Mouse (Mus musculus) megakaryocyte, embryonic 14.5 days (primary cell): Measurements from ENCODE around the gene Hba-a2. TPM values are rescaled to one million over a fixed set of nuclear protein-coding genes. Genes with fewer than 3 reads are reported as not detected.

ENCODE experiments used
- H3K27me3 ChIP-seq: replicated peaks from 2 replicates; pipeline ENCODE3; 2012; ENCODE audit warnings: inconsistent platforms
- H3K36me3 ChIP-seq: replicated peaks from 2 replicates; pipeline ENCODE3; 2012; ENCODE audit warnings: low read length, inconsistent platforms, mixed read lengths
- H3K4me1 ChIP-seq: 2 replicates; pipeline ENCODE4 v1.6.1; 2012; ENCODE audit warnings: inconsistent platforms
- H3K4me3 ChIP-seq: replicated peaks from 2 replicates; pipeline ENCODE3; 2012; ENCODE audit warnings: moderate library complexity, mild to moderate bottlenecking, inconsistent platforms
- H3K9me3 ChIP-seq: 2 replicates; pipeline ENCODE4 v1.6.1; 2012; ENCODE audit warnings: inconsistent platforms
- FLI1 ChIP-seq: IDR thresholded peaks from 2 replicates; pipeline ENCODE4 v1.6.1; 2012; ENCODE audit warnings: low read length, inconsistent platforms, mixed read lengths
- GATA1 ChIP-seq: IDR thresholded peaks from 3 replicates; pipeline ENCODE4 v1.6.1; 2012; ENCODE audit warnings: mixed read lengths, low read length, inconsistent platforms, borderline replicate concordance
- polyA plus RNA-seq: library from polyadenylated mRNA; stranded (reverse); fragments of >175 nt; gene quantifications from 2 replicates; pipeline ENCODE4 v1.2.3, GENCODE M21; 2012; ENCODE audit warnings: low replicate concordance; ENCODE audit not compliant: insufficient read depth

The Hba-a2 gene
- polyA plus RNA-seq, 1 experiment: 578 TPM

DNA sequence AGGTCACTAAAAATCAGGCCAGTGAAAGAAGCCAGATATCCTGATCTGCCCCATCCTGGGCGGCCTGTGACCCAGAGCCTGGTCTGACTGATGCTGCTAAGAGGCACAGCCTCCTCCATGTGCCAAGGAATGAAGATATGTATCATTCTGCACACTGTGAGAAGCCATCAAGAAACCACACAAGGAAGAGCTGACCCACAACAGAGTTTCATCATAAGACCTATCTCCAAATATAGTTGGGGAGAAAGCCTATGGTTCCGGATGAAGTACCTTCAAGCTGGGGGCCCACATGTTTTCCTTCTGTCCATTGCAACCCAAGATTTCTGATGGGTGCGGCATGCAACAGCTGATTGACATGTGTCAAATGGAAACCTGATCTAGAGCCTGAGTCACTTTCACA lies 19.7 kb downstream of the Hba-a2 start:
- Histone ChIP-seq H3K4me3 (no peak overlapping the region), H3K4me1 (peaks cover 12% of the 10 kb centered on the region; the same call in 1 of the 2 replicates), H3K27me3 (peaks cover 81% of the 10 kb centered on the region), H3K36me3 (no peaks in the 10 kb centered on the region), H3K9me3 (no peaks in the 10 kb centered on the region)
- TF ChIP-seq GATA1 (no peak), FLI1 (no peak)

DNA sequence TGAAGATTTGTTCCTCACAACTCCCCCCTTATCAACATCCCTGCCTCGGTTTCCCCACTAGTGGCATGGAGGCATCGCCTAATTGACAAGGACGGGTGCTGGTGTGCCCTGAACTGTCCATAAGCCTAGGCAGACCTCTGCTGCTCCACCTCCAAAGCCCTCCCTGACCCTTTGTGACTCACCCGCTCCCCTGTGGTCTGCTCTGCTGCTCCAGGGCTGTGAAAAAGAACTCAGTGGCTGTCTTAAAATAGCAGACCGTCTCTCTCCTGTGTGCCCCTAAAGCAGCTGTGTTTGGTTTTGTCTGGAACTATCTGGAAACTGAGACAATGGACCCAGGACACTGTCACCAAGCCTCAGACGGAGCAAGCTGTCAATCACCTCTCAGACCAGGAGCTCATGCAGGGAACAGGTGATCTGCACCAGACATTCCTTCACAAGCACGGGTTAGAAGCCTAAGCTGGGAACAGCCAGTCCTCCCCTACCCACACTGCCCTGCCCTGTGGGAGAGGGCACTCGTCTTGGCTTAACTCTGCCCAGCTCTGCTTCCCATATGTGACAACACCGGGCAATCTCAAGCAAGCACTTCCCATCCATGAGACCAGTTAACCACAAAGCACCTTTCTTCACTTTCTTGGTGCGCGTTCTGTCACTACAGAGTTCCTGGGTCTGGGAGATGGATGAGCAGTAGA lies 24.4 kb downstream of the Hba-a2 start:
- Histone ChIP-seq H3K4me3 (no peak overlapping the region), H3K27me3 (peaks cover 63% of the 10 kb centered on the region), H3K4me1 (peaks cover 20% of the 10 kb centered on the region; the same call in 1 of the 2 replicates), H3K36me3 (no peaks in the 10 kb centered on the region), H3K9me3 (no peaks in the 10 kb centered on the region)
- TF ChIP-seq GATA1 (no peak), FLI1 (no peak)

DNA sequence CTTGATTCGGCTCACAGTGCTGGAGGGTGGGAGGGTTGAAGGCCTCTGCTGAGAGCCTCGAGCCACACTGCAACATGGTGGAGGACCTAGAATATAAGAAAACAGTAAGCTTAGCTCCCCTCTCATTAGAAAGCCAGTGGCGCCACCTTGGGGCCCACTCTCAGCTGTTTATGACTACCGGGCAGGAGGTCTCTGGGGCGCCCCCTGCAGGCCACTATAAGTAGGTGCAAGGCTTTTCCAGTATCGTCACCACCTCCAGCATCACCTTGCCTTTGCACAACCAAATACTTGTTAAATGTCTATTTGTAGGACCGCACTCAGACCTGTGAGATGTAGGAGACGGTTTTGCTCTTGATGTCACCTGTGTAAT lies 24.9 kb downstream of the Hba-a2 start:
- Histone ChIP-seq H3K36me3 (no peaks in the 10 kb centered on the region), H3K4me3 (no peak overlapping the region)

DNA sequence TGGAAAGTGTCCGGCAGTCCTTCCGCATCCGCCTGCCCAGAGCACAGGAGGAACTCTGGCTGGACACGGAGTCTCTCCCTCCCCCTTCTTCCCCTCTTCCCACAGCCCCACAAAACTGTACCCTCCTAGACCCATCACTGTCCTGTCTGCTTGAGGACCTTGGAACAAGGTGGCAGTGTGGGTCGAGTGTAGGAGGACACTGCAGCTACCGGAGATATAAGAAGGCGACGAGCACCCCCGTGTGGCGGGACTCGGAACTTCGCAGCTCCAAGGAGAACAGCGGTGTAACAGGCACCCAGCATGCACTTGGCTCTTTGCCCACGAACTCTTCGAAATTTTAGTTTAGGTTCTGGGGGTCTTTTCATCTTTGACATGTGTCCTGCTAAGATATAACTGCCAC lies 28.3 kb downstream of the Hba-a2 start:
- H3K27me3 ChIP-seq: peaks cover 54% of the 10 kb centered on the region
- H3K36me3 ChIP-seq: no peaks in the 10 kb centered on the region
- peaks cover 16% of the 10 kb centered on the region; the same call in 1 of the 2 replicates for H3K4me1 ChIP-seq
- peak overlapping the region; percentile 87 for H3K4me3 ChIP-seq
- no peaks in the 10 kb centered on the region for H3K9me3 ChIP-seq
- no peak for TF ChIP-seq FLI1
- no peak for TF ChIP-seq GATA1

More for the DNA sequence above, 24.9 kb downstream of the Hba-a2 start:
- H3K27me3 ChIP-seq: peaks cover 60% of the 10 kb centered on the region
- TF ChIP-seq GATA1 (no peak), FLI1 (no peak)
- peaks cover 16% of the 10 kb centered on the region; the same call in 1 of the 2 replicates for H3K4me1 ChIP-seq
- H3K9me3 ChIP-seq: no peaks in the 10 kb centered on the region

DNA sequence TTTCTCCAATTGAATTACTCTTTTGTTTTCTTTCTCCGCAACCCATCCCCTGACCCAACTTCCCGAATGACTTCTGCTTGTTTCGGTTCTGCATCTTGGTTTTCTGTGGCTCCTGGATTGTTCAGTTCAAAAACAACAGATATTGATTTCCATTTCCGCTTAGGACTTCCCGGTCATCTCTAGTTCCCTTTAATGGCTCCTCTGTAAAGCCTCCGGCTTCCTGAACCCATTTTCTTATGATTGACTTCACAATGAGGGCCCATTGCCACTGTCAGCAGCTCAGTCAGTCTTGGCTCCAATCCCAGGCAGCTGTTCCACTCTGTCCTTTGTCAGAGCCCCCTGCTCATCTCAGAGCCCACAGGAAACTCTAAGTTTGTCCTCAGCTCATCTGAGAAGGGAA lies 34.8 kb downstream of the Hba-a2 start:
- H3K9me3 ChIP-seq: peaks cover 4% of the 10 kb centered on the region
- peaks cover 42% of the 10 kb centered on the region for H3K27me3 ChIP-seq
- H3K4me1 ChIP-seq: peaks cover 4% of the 10 kb centered on the region; the same call in 1 of the 2 replicates
- TF ChIP-seq GATA1 (no peak), FLI1 (no peak)
- no peaks in the 10 kb centered on the region for H3K36me3 ChIP-seq
- H3K4me3 ChIP-seq: no peak overlapping the region

DNA sequence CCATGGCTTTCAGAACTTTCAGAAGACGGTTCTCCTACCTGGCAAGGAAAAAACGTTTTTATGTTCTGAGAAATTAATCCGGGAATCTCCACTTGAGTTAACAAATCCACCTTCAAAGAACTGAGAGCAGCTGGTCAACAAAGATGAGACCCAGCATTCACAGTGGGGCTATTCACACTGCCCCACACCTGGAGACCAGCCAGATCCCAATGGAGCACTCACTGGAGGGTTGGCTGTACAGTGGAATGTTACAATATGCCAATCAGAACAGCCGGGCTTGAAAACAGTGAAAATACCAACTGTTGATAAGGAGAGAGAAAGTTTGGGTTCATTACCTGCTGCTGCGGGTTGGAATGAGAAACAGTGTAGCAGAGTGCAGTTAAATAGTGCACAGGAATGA lies 35.6 kb downstream of the Hba-a2 start:
- TF ChIP-seq GATA1 (no peak), FLI1 (no peak)

DNA sequence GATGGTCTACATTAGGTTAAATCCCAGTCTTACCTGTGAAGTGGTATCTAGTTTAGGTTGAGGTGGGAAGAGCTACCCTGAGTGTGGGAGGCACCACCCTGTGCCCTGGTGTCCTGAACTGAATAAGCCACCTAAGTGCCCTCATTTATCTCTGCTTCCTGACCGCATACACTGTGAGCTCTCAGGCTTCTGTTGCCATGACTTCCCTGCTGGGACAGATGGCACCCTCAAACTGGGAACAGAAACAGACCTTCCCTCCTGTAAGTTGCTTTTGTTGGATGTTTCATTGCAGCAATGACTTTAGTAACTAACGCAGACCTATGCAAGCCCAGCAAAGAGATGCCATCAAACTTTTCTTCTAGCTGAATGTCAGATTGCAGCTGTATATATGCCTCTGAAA lies 36.9 kb downstream of the Hba-a2 start:
- TF ChIP-seq FLI1: no peak
- no peak for TF ChIP-seq GATA1
- Histone ChIP-seq H3K9me3 (peaks cover 15% of the 10 kb centered on the region), H3K27me3 (peaks cover 37% of the 10 kb centered on the region), H3K4me3 (no peak overlapping the region), H3K4me1 (peaks cover 8% of the 10 kb centered on the region; the same call in 1 of the 2 replicates), H3K36me3 (no peaks in the 10 kb centered on the region)

More for the DNA sequence above, 35.6 kb downstream of the Hba-a2 start:
- Histone ChIP-seq H3K4me1 (peaks cover 8% of the 10 kb centered on the region; the same call in 1 of the 2 replicates), H3K9me3 (peaks cover 11% of the 10 kb centered on the region), H3K36me3 (no peaks in the 10 kb centered on the region), H3K4me3 (no peak overlapping the region), H3K27me3 (peaks cover 41% of the 10 kb centered on the region)

DNA sequence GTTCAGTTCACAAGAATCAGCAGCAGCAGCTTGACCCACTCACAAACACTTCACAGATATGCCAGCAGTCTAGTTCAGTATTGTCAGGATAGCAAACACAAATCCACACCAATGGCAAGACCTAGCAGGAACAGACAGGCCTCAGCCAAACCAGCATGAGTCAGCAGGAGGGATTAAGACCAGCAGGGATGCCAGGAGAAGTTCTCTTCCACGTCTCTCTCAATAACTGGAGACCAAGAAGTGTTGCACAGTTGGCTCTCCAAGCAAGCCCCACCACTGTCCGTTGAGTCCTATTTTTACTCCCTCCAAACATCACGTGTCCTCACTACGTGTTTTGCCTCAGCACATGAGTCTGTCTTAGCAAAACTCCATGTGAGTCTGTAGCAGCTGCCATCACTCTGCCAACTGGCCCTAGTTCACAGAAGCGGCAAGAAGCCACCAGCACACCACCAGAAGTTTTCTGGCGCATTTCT lies 40.2 kb downstream of the Hba-a2 start:
- no peaks in the 10 kb centered on the region for H3K36me3 ChIP-seq
- H3K4me1 ChIP-seq: peaks cover 14% of the 10 kb centered on the region; the same call in 1 of the 2 replicates
- peaks cover 15% of the 10 kb centered on the region for H3K9me3 ChIP-seq
- peaks cover 41% of the 10 kb centered on the region for H3K27me3 ChIP-seq
- H3K4me3 ChIP-seq: no peak overlapping the region
- TF ChIP-seq FLI1 (no peak), GATA1 (no peak)

DNA sequence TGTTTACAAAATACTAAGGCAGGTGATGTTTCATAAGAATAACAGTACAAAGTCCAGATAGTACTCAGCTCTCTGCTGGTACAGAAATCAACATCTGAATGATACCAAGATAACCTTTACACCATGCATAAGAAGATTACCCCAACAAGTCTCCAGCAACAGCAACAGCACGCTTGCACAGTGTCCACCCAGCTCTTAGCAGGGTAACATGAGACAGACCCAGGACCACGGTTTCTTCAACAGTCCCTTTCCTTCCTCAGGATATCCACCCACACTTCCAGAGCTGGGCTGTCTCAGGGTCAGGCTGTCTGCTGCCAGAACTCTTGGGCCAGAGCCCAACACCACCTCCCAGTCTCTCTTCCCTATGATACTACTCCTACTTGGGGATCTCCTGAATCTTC lies 42.8 kb downstream of the Hba-a2 start:
- Histone ChIP-seq H3K27me3 (peaks cover 44% of the 10 kb centered on the region), H3K4me1 (peaks cover 14% of the 10 kb centered on the region; the same call in 1 of the 2 replicates), H3K36me3 (no peaks in the 10 kb centered on the region), H3K9me3 (peaks cover 17% of the 10 kb centered on the region), H3K4me3 (no peak overlapping the region)
- no peak for TF ChIP-seq GATA1
- TF ChIP-seq FLI1: no peak
